Mouse (Mus musculus) spleen, adult 2 months (tissue): ENCODE data around the gene Cttnbp2.

ENCODE experiments used
- CTCF ChIP-seq: fragments of 200-500 bp; IDR thresholded peaks from 2 replicates; pipeline ENCODE4 v1.5.1; 2011; ENCODE audit warnings: mild to moderate bottlenecking, inconsistent platforms; ENCODE audit not compliant: insufficient read depth, insufficient read length, insufficient replicate concordance; ENCODE audit errors: extremely low read depth
- POLR2A ChIP-seq: fragments of 200-500 bp; IDR thresholded peaks from 2 replicates; pipeline ENCODE4 v1.6.1; 2011; ENCODE audit warnings: low read depth, low read length, inconsistent platforms

- TF ChIP-seq CTCF (no peak), POLR2A (no peak)
These were observed 66.6 kb downstream of the Cttnbp2 start for GRCm38 (mm10) chr6:18448078-18448477.
